Mouse (Mus musculus) intestine, postnatal 0 days (tissue): ENCODE data around the gene Abcc4. TPM values are rescaled to one million over a fixed set of nuclear protein-coding genes. Genes with fewer than 3 reads are reported as not detected.

Experiments used
- ATAC-seq: fragments of 200-750 bp; cut with Nextera tagmentation; 2 replicates; pipeline ENCODE4 v1.8.0; 2017; ENCODE audit warnings: mild to moderate bottlenecking, moderate TSS enrichment, moderate library complexity
- H3K27ac ChIP-seq: fragments of 300-500 bp; sonication (generic); 2 replicates; pipeline ENCODE4 v1.5.1; 2014; ENCODE audit warnings: mild to moderate bottlenecking, low read depth, low read length, moderate library complexity
- H3K27me3 ChIP-seq: fragments of 300-500 bp; sonication (generic); replicated peaks from 2 replicates; pipeline ENCODE4 v1.6.1; 2014; ENCODE audit warnings: low read length, mixed read lengths; ENCODE audit not compliant: control insufficient read depth, insufficient read depth
- H3K36me3 ChIP-seq: fragments of 300-500 bp; sonication (generic); 2 replicates; pipeline ENCODE4 v1.6.1; 2014; ENCODE audit warnings: mild to moderate bottlenecking, moderate library complexity; ENCODE audit not compliant: control insufficient read depth, insufficient read depth
- H3K4me1 ChIP-seq: fragments of 300-500 bp; sonication (generic); replicated peaks from 2 replicates; pipeline ENCODE4 v1.6.1; 2014; ENCODE audit warnings: antibody characterized with exemption, low read length, mixed read lengths; ENCODE audit not compliant: control insufficient read depth, insufficient read depth
- H3K4me2 ChIP-seq: fragments of 300-500 bp; sonication (generic); replicated peaks from 2 replicates; pipeline ENCODE4 v1.6.1; 2014; ENCODE audit warnings: low read depth, mild to moderate bottlenecking, moderate library complexity
- H3K4me3 ChIP-seq: fragments of 300-500 bp; sonication (generic); 2 replicates; pipeline ENCODE4 v1.5.1; 2014; ENCODE audit warnings: low read depth, low read length
- H3K9ac ChIP-seq: fragments of 300-500 bp; sonication (generic); 2 replicates; pipeline ENCODE4 v1.6.1; 2014; ENCODE audit warnings: mild to moderate bottlenecking, low read depth, low read length
- H3K9me3 ChIP-seq: fragments of 300-500 bp; sonication (generic); 2 replicates; pipeline ENCODE4 v1.6.1; 2016; ENCODE audit warnings: mixed run types; ENCODE audit not compliant: control insufficient read depth
- CTCF ChIP-seq: sonication (generic); IDR thresholded peaks from 2 replicates; pipeline ENCODE4 v1.5.1; 2016; ENCODE audit warnings: low read depth, mild to moderate bottlenecking, control low read depth, antibody characterized with exemption, moderate library complexity
- WGBS: fragments of 180-500 bp; shearing (Covaris S2); extraction: QIAGEN DNeasy Blood & Tissue Kit; methylation state at CpG from one replicate; pipeline ENCODE4 v1.1.7; 2014; 5-methylcytosine and 5-hydroxymethylcytosine counted together
- polyA plus RNA-seq: library from polyadenylated mRNA; unstranded; fragments of >200 nt; fragmentation: Nextera tagmentation; extraction: Ambion mirVana; gene quantifications from 2 replicates; pipeline ENCODE4 v1.2.1, GENCODE M21; 2015

The Abcc4 gene
- polyA plus RNA-seq, 1 experiment from 2014 or later = 1.4 TPM

- H3K27ac ChIP-seq = no peak overlapping the region
- no peak overlapping the region for H3K4me2 ChIP-seq
- H3K9me3 ChIP-seq = no peaks in the 10 kb centered on the region
- H3K9ac ChIP-seq = no peak overlapping the region
- WGBS = 59% methylated on average over 10 of the region's 10 CpGs
- H3K36me3 ChIP-seq = no peaks in the 10 kb centered on the region
- no peaks in the 10 kb centered on the region for H3K4me1 ChIP-seq
- no peak for ATAC-seq
- H3K27me3 ChIP-seq = no peaks in the 10 kb centered on the region
- H3K4me3 ChIP-seq = no peak overlapping the region
- no peak for TF ChIP-seq CTCF
Measured at GRCm38 (mm10) chr14:118690336-118690735, 15.7 kb downstream of the Abcc4 start.

GRCm38 (mm10) chr14:118688643-118689042 is 17.4 kb downstream of the Abcc4 start:
- Histone ChIP-seq H3K27me3 (no peaks in the 10 kb centered on the region), H3K4me2 (no peak overlapping the region), H3K4me3 (no peak overlapping the region), H3K27ac (no peak overlapping the region; the same call in 1 of the 2 replicates), H3K36me3 (no peaks in the 10 kb centered on the region), H3K9ac (no peak overlapping the region), H3K4me1 (no peaks in the 10 kb centered on the region), H3K9me3 (no peaks in the 10 kb centered on the region)
- ATAC-seq = peak; percentile 78
- 46% methylated on average over 5 of the region's 5 CpGs for WGBS
- no peak for TF ChIP-seq CTCF

GRCm38 (mm10) chr14:118686861-118687260 is 19.2 kb downstream of the Abcc4 start:
- 90% methylated on average over 5 of the region's 5 CpGs for WGBS
- Histone ChIP-seq H3K9ac (no peak overlapping the region), H3K4me3 (no peak overlapping the region), H3K4me2 (no peak overlapping the region), H3K27ac (no peak overlapping the region), H3K27me3 (no peaks in the 10 kb centered on the region), H3K9me3 (no peaks in the 10 kb centered on the region), H3K36me3 (no peaks in the 10 kb centered on the region), H3K4me1 (no peaks in the 10 kb centered on the region)
- no peak for TF ChIP-seq CTCF
- ATAC-seq = no peak

GRCm38 (mm10) chr14:118685572-118685971 is 20.4 kb downstream of the Abcc4 start:
- Histone ChIP-seq H3K27me3 (no peaks in the 10 kb centered on the region), H3K27ac (no peak overlapping the region), H3K36me3 (no peaks in the 10 kb centered on the region), H3K9me3 (no peaks in the 10 kb centered on the region), H3K4me2 (no peak overlapping the region), H3K4me1 (no peaks in the 10 kb centered on the region), H3K9ac (no peak overlapping the region), H3K4me3 (no peak overlapping the region)
- no peak for TF ChIP-seq CTCF
- 91% methylated on average over 6 of the region's 6 CpGs for WGBS
- no peak for ATAC-seq

GRCm38 (mm10) chr14:118682339-118683034 is 23.5 kb downstream of the Abcc4 start:
- Histone ChIP-seq H3K9ac (no peak overlapping the region), H3K4me2 (no peak overlapping the region), H3K4me1 (no peaks in the 10 kb centered on the region), H3K4me3 (no peak overlapping the region), H3K27ac (no peak overlapping the region), H3K36me3 (no peaks in the 10 kb centered on the region), H3K9me3 (no peaks in the 10 kb centered on the region), H3K27me3 (no peaks in the 10 kb centered on the region)
- no peak for TF ChIP-seq CTCF
- WGBS = 74% methylated on average over 10 of the region's 10 CpGs
- ATAC-seq = no peak

GRCm38 (mm10) chr14:118681087-118681486 is 24.9 kb downstream of the Abcc4 start:
- Histone ChIP-seq H3K4me2 (no peak overlapping the region), H3K27ac (no peak overlapping the region), H3K36me3 (no peaks in the 10 kb centered on the region), H3K9ac (no peak overlapping the region), H3K4me3 (no peak overlapping the region), H3K27me3 (no peaks in the 10 kb centered on the region), H3K4me1 (no peaks in the 10 kb centered on the region), H3K9me3 (no peaks in the 10 kb centered on the region)
- ATAC-seq = no peak
- TF ChIP-seq CTCF = no peak
- WGBS = 28% methylated on average over 8 of the region's 8 CpGs
